Mouse (Mus musculus): ENCODE data around the gene Clint1.

Gene Clint1

GRCm38 (mm10) chr11:45947491-45947890 lies 95.6 kb downstream of the Clint1 start:
- in situ Hi-C loops (cut with MboI; ENCODE audit: low pct_unique_long_range_greater_than_20kb in 1 of 2, low sequenced_read_pairs in 2 of 2, unreplicated experiment in 1 of 2): no loop called here

GRCm38 (mm10) chr11:45955127-45955627 lies 103.3 kb downstream of the Clint1 start, which contains the start of gene Thg1l:
Gene Thg1l (minus strand): TSS chr11:45955494.
- in situ Hi-C loops (cut with MboI; ENCODE audit: low pct_unique_long_range_greater_than_20kb in 1 of 2, low sequenced_read_pairs in 2 of 2, unreplicated experiment in 1 of 2): no loop called here

DNA sequence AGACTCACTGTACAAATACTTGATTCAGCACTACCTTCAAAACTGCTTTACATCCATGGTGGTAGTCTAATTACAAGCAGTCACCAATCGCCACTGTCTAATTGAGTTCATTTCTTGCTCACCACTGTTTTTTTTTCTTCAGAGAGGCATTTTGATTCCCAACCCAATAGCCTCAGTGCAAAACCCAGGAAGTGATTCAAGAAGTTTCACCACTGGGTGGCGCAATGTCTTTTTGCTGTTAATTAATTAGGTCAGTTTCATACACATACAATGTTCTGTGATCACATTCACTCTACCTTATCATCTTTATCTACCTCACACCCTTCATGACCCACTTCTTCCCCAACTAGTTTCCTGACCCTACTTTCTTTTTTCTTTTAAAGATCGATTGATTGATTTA lies 107.7 kb downstream of the Clint1 start:
- in situ Hi-C loops (cut with MboI; ENCODE audit: low pct_unique_long_range_greater_than_20kb in 1 of 2, low sequenced_read_pairs in 2 of 2, unreplicated experiment in 1 of 2): no loop called here

- in situ Hi-C loops (cut with MboI; ENCODE audit: low pct_unique_long_range_greater_than_20kb in 1 of 2, low sequenced_read_pairs in 2 of 2, unreplicated experiment in 1 of 2): no loop called here
Observed at GRCm38 (mm10) chr11:45960003-45960402, 108.2 kb downstream of the Clint1 start.
